Comparison of ENCODE assay signal across 8 mouse cellular contexts in genomic region chr12:31374603-31375282, GRCm38 (mm10). TPM values are rescaled to one million over a fixed set of nuclear protein-coding genes. Genes with fewer than 3 reads are reported as not detected.
DNase-seq lines count a peak whose midpoint lies in the region; ATAC-seq and TF ChIP-seq lines count a peak whose summit lies in the region.

No protein-coding gene starts in this region.

- no peak overlapping the region for H3K27ac ChIP-seq in forebrain, embryonic 15.5 days (replicated peaks)
- no peak overlapping the region for H3K27ac ChIP-seq in hindbrain, embryonic 10.5 days
- H3K27ac ChIP-seq in layer of hippocampus, adult 2 months, result no peak overlapping the region

- no peaks in the 10 kb centered on the region for H3K9me3 ChIP-seq in forebrain, embryonic 15.5 days
- no peaks in the 10 kb centered on the region for H3K9me3 ChIP-seq in hindbrain, embryonic 10.5 days

- no peaks in the 10 kb centered on the region for H3K27me3 ChIP-seq in forebrain, embryonic 15.5 days
- no peaks in the 10 kb centered on the region for H3K27me3 ChIP-seq in hindbrain, embryonic 10.5 days (ENCODE audit: insufficient read depth, poor library complexity, severe bottlenecking)

- peak; percentile 82 for ATAC-seq in forebrain, embryonic 15.5 days (replicated peaks)

- H3K9ac ChIP-seq in forebrain, embryonic 15.5 days (replicated peaks), result no peak overlapping the region

- H3K4me3 ChIP-seq in forebrain, embryonic 15.5 days, result no peak overlapping the region
- no peak overlapping the region for H3K4me3 ChIP-seq in hindbrain, embryonic 10.5 days
- peak overlapping the region; percentile 35; the same call in 1 of the 2 replicates for H3K4me3 ChIP-seq in layer of hippocampus, adult 2 months

- DNase-seq in NIH3T3 (ENCODE audit: low read depth), result peak; percentile 92
- peak; percentile 41 for DNase-seq in cerebellum, adult 11 months
- DNase-seq in hindbrain, embryonic 10.5 days (ENCODE audit: low spot score), result peak; percentile 57
- DNase-seq in layer of hippocampus, adult 2 months (ENCODE audit: low spot score in 2 of 2), result peak; percentile 68 to 74
- DNase-seq in lung, postnatal 10 days, result peak; percentile 87
- peak; percentile 36 for DNase-seq in ovary, postnatal 36 days (ENCODE audit: low spot score)
- DNase-seq in urinary bladder, adult 2 months (ENCODE audit: low spot score), result peak; percentile 28

- no peaks in the 10 kb centered on the region for H3K36me3 ChIP-seq in forebrain, embryonic 15.5 days
- H3K36me3 ChIP-seq in hindbrain, embryonic 10.5 days, result no peaks in the 10 kb centered on the region

- peaks cover 12% of the 10 kb centered on the region for H3K4me1 ChIP-seq in forebrain, embryonic 15.5 days
- peaks cover 13% of the 10 kb centered on the region; the same call in 1 of the 2 replicates for H3K4me1 ChIP-seq in hindbrain, embryonic 10.5 days (replicated peaks)

- TF ChIP-seq CTCF in layer of hippocampus, adult 2 months (conservative IDR thresholded peaks at IDR 0.05), result peak; percentile 91

- 33% methylated on average over 9 of the region's 9 CpGs for whole genome bisulfite sequencing in forebrain, embryonic 15.5 days
- 40% methylated on average over 9 of the region's 9 CpGs for WGBS in hindbrain, embryonic 10.5 days

- peak overlapping the region; percentile 34 for H3K4me2 ChIP-seq in forebrain, embryonic 15.5 days (replicated peaks)

RNA-seq across cellular contexts. Expression of gene Slc26a3, which starts 15.9 kb away (rescaled TPM):
- polyA plus RNA-seq in forebrain, embryonic 15.5 days (2015; fragmentation: Nextera tagmentation; extraction: Ambion mirVana), result 0.08 and 0.11 TPM in 2 replicates
- 0.07 TPM in 1 of 2 replicates, not detected in the other for polyA plus RNA-seq in hindbrain, embryonic 10.5 days (2016; fragmentation: Nextera tagmentation; extraction: Ambion mirVana)
- under 1 TPM; 0.15 to 0.56 TPM for total RNA-seq in layer of hippocampus, adult 2 months (2021)
- 0.34 and 0.80 TPM in 2 replicates for polyA plus RNA-seq in urinary bladder, adult 2 months (2012; rRNA removed)

RNA-seq across cellular contexts. Expression of gene Dld, which starts 23.5 kb away (rescaled TPM):
- polyA plus RNA-seq in forebrain, embryonic 15.5 days (2015; fragmentation: Nextera tagmentation; extraction: Ambion mirVana), result 115 and 126 TPM in 2 replicates
- 115 and 129 TPM in 2 replicates for polyA plus RNA-seq in hindbrain, embryonic 10.5 days (2016; fragmentation: Nextera tagmentation; extraction: Ambion mirVana)
- 100 to 1,000 TPM; 106 to 108 TPM for total RNA-seq in layer of hippocampus, adult 2 months (2021)
- 67.7 and 72.6 TPM in 2 replicates for polyA plus RNA-seq in urinary bladder, adult 2 months (2012; rRNA removed)

Comparison
In these comparisons a context has a peak if more than half of its experiments do, and no peak if none do; other contexts are left out.
1. DNase-seq: peak in every context shown above with its lines; median percentile 92 in NIH3T3; 87 in lung, postnatal 10 days; 71 in layer of hippocampus, adult 2 months; 57 in hindbrain, embryonic 10.5 days; 41 in cerebellum, adult 11 months; 36 in ovary, postnatal 36 days; 28 in urinary bladder, adult 2 months.